Mouse (Mus musculus): ENCODE measurements around the gene Ism2. TPM values are rescaled to one million over a fixed set of nuclear protein-coding genes. Genes with fewer than 3 reads are reported as not detected.
A peak's percentile ranks its signal among the peaks of the same experiment; 100 is the strongest.

Ism2 gene
- polyA plus RNA-seq, 1 experiment, result 5.5 TPM

GRCm38 (mm10) chr12:87284726-87285125 is 14.8 kb downstream of the Ism2 start:
- Histone ChIP-seq H3K9me3 (replicated peaks; ENCODE audit: control insufficient read depth, insufficient read depth, low read length, poor library complexity, severe bottlenecking) (no peaks in the 10 kb centered on the region), H3K4me1 (ENCODE audit: control insufficient read depth, insufficient read depth, low read length) (peaks cover 4% of the 10 kb centered on the region), H3K27ac (ENCODE audit: insufficient read depth, low read length) (no peak overlapping the region), H3K9ac (ENCODE audit: low read depth, poor library complexity, severe bottlenecking) (no peak overlapping the region), H3K27me3 (ENCODE audit: control insufficient read depth, insufficient read depth, low read length, poor library complexity, severe bottlenecking) (no peaks in the 10 kb centered on the region), H3K4me3 (ENCODE audit: low read depth, low read length) (no peak overlapping the region), H3K36me3 (ENCODE audit: control insufficient read depth, insufficient read depth, low read length, poor library complexity, severe bottlenecking) (no peaks in the 10 kb centered on the region)
- TF ChIP-seq CTCF (IDR thresholded peaks at IDR 0.05; ENCODE audit: low read depth, low read length) (no peak), POLR2A (IDR thresholded peaks at IDR 0.05; ENCODE audit: insufficient read depth, low read length) (no peak), EP300 (IDR thresholded peaks at IDR 0.05; ENCODE audit: insufficient read depth, low read depth, low read length) (no peak)

GRCm38 (mm10) chr12:87284268-87284667 is 15.2 kb downstream of the Ism2 start:
- H3K9ac ChIP-seq (ENCODE audit: low read depth, poor library complexity, severe bottlenecking), result no peak overlapping the region
- no peak overlapping the region for H3K4me3 ChIP-seq (ENCODE audit: low read depth, low read length)
- no peaks in the 10 kb centered on the region for H3K27me3 ChIP-seq (ENCODE audit: control insufficient read depth, insufficient read depth, low read length, poor library complexity, severe bottlenecking)
- no peaks in the 10 kb centered on the region for H3K9me3 ChIP-seq (replicated peaks; ENCODE audit: control insufficient read depth, insufficient read depth, low read length, poor library complexity, severe bottlenecking)
- no peaks in the 10 kb centered on the region for H3K36me3 ChIP-seq (ENCODE audit: control insufficient read depth, insufficient read depth, low read length, poor library complexity, severe bottlenecking)
- H3K27ac ChIP-seq (ENCODE audit: insufficient read depth, low read length), result no peak overlapping the region
- TF ChIP-seq POLR2A (IDR thresholded peaks at IDR 0.05; ENCODE audit: insufficient read depth, low read length) (no peak), CTCF (IDR thresholded peaks at IDR 0.05; ENCODE audit: low read depth, low read length) (no peak), EP300 (IDR thresholded peaks at IDR 0.05; ENCODE audit: insufficient read depth, low read depth, low read length) (no peak)
- H3K4me1 ChIP-seq (ENCODE audit: control insufficient read depth, insufficient read depth, low read length), result peaks cover 4% of the 10 kb centered on the region

GRCm38 (mm10) chr12:87283706-87284105 is 15.8 kb downstream of the Ism2 start:
- peaks cover 4% of the 10 kb centered on the region for H3K4me1 ChIP-seq (ENCODE audit: control insufficient read depth, insufficient read depth, low read length)
- H3K9me3 ChIP-seq (replicated peaks; ENCODE audit: control insufficient read depth, insufficient read depth, low read length, poor library complexity, severe bottlenecking), result no peaks in the 10 kb centered on the region
- H3K9ac ChIP-seq (ENCODE audit: low read depth, poor library complexity, severe bottlenecking), result no peak overlapping the region
- H3K4me3 ChIP-seq (ENCODE audit: low read depth, low read length), result no peak overlapping the region
- TF ChIP-seq POLR2A (IDR thresholded peaks at IDR 0.05; ENCODE audit: insufficient read depth, low read length), result no peak
- TF ChIP-seq EP300 (IDR thresholded peaks at IDR 0.05; ENCODE audit: insufficient read depth, low read depth, low read length), result peak; percentile 52; the same call in 1 of the 2 replicates
- H3K27me3 ChIP-seq (ENCODE audit: control insufficient read depth, insufficient read depth, low read length, poor library complexity, severe bottlenecking), result no peaks in the 10 kb centered on the region
- no peaks in the 10 kb centered on the region for H3K36me3 ChIP-seq (ENCODE audit: control insufficient read depth, insufficient read depth, low read length, poor library complexity, severe bottlenecking)
- no peak overlapping the region for H3K27ac ChIP-seq (ENCODE audit: insufficient read depth, low read length)

GRCm38 (mm10) chr12:87282743-87283142 is 16.8 kb downstream of the Ism2 start:
- H3K9ac ChIP-seq (ENCODE audit: low read depth, poor library complexity, severe bottlenecking), result no peak overlapping the region
- H3K36me3 ChIP-seq (ENCODE audit: control insufficient read depth, insufficient read depth, low read length, poor library complexity, severe bottlenecking), result no peaks in the 10 kb centered on the region
- no peaks in the 10 kb centered on the region for H3K9me3 ChIP-seq (replicated peaks; ENCODE audit: control insufficient read depth, insufficient read depth, low read length, poor library complexity, severe bottlenecking)
- H3K27ac ChIP-seq (ENCODE audit: insufficient read depth, low read length), result no peak overlapping the region
- H3K4me3 ChIP-seq (ENCODE audit: low read depth, low read length), result peak overlapping the region; percentile 14
- peaks cover 4% of the 10 kb centered on the region for H3K4me1 ChIP-seq (ENCODE audit: control insufficient read depth, insufficient read depth, low read length)
- no peak for TF ChIP-seq EP300 (IDR thresholded peaks at IDR 0.05; ENCODE audit: insufficient read depth, low read depth, low read length)
- no peak for TF ChIP-seq CTCF (IDR thresholded peaks at IDR 0.05; ENCODE audit: low read depth, low read length)
- no peak for TF ChIP-seq POLR2A (IDR thresholded peaks at IDR 0.05; ENCODE audit: insufficient read depth, low read length)
- H3K27me3 ChIP-seq (ENCODE audit: control insufficient read depth, insufficient read depth, low read length, poor library complexity, severe bottlenecking), result no peaks in the 10 kb centered on the region

GRCm38 (mm10) chr12:87281766-87282165 is 17.7 kb downstream of the Ism2 start:
- peaks cover 4% of the 10 kb centered on the region for H3K4me1 ChIP-seq (ENCODE audit: control insufficient read depth, insufficient read depth, low read length)

GRCm38 (mm10) chr12:87279879-87280278 is 19.6 kb downstream of the Ism2 start:
- peaks cover 6% of the 10 kb centered on the region for H3K4me1 ChIP-seq (ENCODE audit: control insufficient read depth, insufficient read depth, low read length)
- peak overlapping the region; percentile 2; the same call in 1 of the 2 replicates for H3K27ac ChIP-seq (ENCODE audit: insufficient read depth, low read length)
- TF ChIP-seq EP300 (IDR thresholded peaks at IDR 0.05; ENCODE audit: insufficient read depth, low read depth, low read length) (no peak), CTCF (IDR thresholded peaks at IDR 0.05; ENCODE audit: low read depth, low read length) (peak; percentile 83)
- no peaks in the 10 kb centered on the region for H3K27me3 ChIP-seq (ENCODE audit: control insufficient read depth, insufficient read depth, low read length, poor library complexity, severe bottlenecking)
- H3K9ac ChIP-seq (ENCODE audit: low read depth, poor library complexity, severe bottlenecking), result no peak overlapping the region
- peak overlapping the region; percentile 24 for H3K4me3 ChIP-seq (ENCODE audit: low read depth, low read length)
- no peaks in the 10 kb centered on the region for H3K9me3 ChIP-seq (replicated peaks; ENCODE audit: control insufficient read depth, insufficient read depth, low read length, poor library complexity, severe bottlenecking)
- H3K36me3 ChIP-seq (ENCODE audit: control insufficient read depth, insufficient read depth, low read length, poor library complexity, severe bottlenecking), result peaks cover 7% of the 10 kb centered on the region; the same call in 1 of the 2 replicates

More at GRCm38 (mm10) chr12:87281766-87282165, 17.7 kb downstream of the Ism2 start:
- Histone ChIP-seq H3K9me3 (replicated peaks; ENCODE audit: control insufficient read depth, insufficient read depth, low read length, poor library complexity, severe bottlenecking) (no peaks in the 10 kb centered on the region), H3K9ac (ENCODE audit: low read depth, poor library complexity, severe bottlenecking) (no peak overlapping the region), H3K27me3 (ENCODE audit: control insufficient read depth, insufficient read depth, low read length, poor library complexity, severe bottlenecking) (no peaks in the 10 kb centered on the region), H3K4me3 (ENCODE audit: low read depth, low read length) (no peak overlapping the region), H3K36me3 (ENCODE audit: control insufficient read depth, insufficient read depth, low read length, poor library complexity, severe bottlenecking) (no peaks in the 10 kb centered on the region; the same call in 1 of the 2 replicates), H3K27ac (ENCODE audit: insufficient read depth, low read length) (no peak overlapping the region)
- TF ChIP-seq CTCF (IDR thresholded peaks at IDR 0.05; ENCODE audit: low read depth, low read length) (no peak), POLR2A (IDR thresholded peaks at IDR 0.05; ENCODE audit: insufficient read depth, low read length) (no peak)

Measured in ES-Bruce4 (cell line).